Mouse (Mus musculus) kidney, postnatal 10 days (tissue): ENCODE data around the gene Macrod2.
A peak's percentile ranks its signal among the peaks of the same experiment; 100 is the strongest.

Experiments
- DNase-seq: peaks from one replicate; pipeline ENCODE4 v3.0.0; 2021; ENCODE audit warnings: mixed read lengths

Gene Macrod2

GRCm38 (mm10) chr2:141229820-141230219, 834.7 kb downstream of the Macrod2 start:
- DNase-seq: no peak

- DNase-seq: no peak
These were observed 836.0 kb downstream of the Macrod2 start for GRCm38 (mm10) chr2:141231011-141231668.

GRCm38 (mm10) chr2:141234306-141234705, 839.2 kb downstream of the Macrod2 start:
- DNase-seq: no peak

- DNase-seq: peak; percentile 9
These were observed 839.8 kb downstream of the Macrod2 start for GRCm38 (mm10) chr2:141234724-141235453.

- no peak for DNase-seq
These were observed 852.6 kb downstream of the Macrod2 start for GRCm38 (mm10) chr2:141247680-141248079.

- no peak for DNase-seq
These were observed 869.5 kb downstream of the Macrod2 start for GRCm38 (mm10) chr2:141264582-141264981.

- DNase-seq: no peak
These were observed 871.5 kb downstream of the Macrod2 start for GRCm38 (mm10) chr2:141266591-141266990.

- no peak for DNase-seq
These were observed 876.4 kb downstream of the Macrod2 start for GRCm38 (mm10) chr2:141271541-141271940.

- no peak for DNase-seq
These were observed 877.9 kb downstream of the Macrod2 start for GRCm38 (mm10) chr2:141272966-141273365.

GRCm38 (mm10) chr2:141274262-141274661, 879.2 kb downstream of the Macrod2 start:
- DNase-seq: no peak

- DNase-seq: peak; percentile 32
These were observed 884.1 kb downstream of the Macrod2 start for GRCm38 (mm10) chr2:141279130-141279698.

GRCm38 (mm10) chr2:141280817-141281216, 885.7 kb downstream of the Macrod2 start:
- no peak for DNase-seq

GRCm38 (mm10) chr2:141286110-141286747, 891.1 kb downstream of the Macrod2 start:
- DNase-seq: no peak

GRCm38 (mm10) chr2:141288494-141288893, 893.4 kb downstream of the Macrod2 start:
- peak; percentile 61 for DNase-seq

- peak; percentile 53 for DNase-seq
These were observed 894.1 kb downstream of the Macrod2 start for GRCm38 (mm10) chr2:141289059-141289713.

GRCm38 (mm10) chr2:141292847-141293246, 897.7 kb downstream of the Macrod2 start:
- DNase-seq: no peak

- DNase-seq: no peak
These were observed 904.1 kb downstream of the Macrod2 start for GRCm38 (mm10) chr2:141299168-141299567.

GRCm38 (mm10) chr2:141301030-141301429, 905.9 kb downstream of the Macrod2 start:
- DNase-seq: no peak

GRCm38 (mm10) chr2:141308406-141308805, 913.3 kb downstream of the Macrod2 start:
- no peak for DNase-seq

- DNase-seq: no peak
These were observed 917.2 kb downstream of the Macrod2 start for GRCm38 (mm10) chr2:141312136-141312948.

GRCm38 (mm10) chr2:141315349-141315748, 920.2 kb downstream of the Macrod2 start:
- DNase-seq: no peak

- DNase-seq: no peak
These were observed 928.9 kb downstream of the Macrod2 start for GRCm38 (mm10) chr2:141323956-141324460.
